Mouse (Mus musculus) spleen, postnatal 36 days (tissue): Measurements from ENCODE around the gene Prss42.

ENCODE experiments used
- DNase-seq, 2 experiments: peaks; one replicate each; pipeline ENCODE4 v3.0.0; 2022; ENCODE audit warnings: low spot score in 2 of 2, mixed read lengths in 1 of 2

Gene Prss42

DNA sequence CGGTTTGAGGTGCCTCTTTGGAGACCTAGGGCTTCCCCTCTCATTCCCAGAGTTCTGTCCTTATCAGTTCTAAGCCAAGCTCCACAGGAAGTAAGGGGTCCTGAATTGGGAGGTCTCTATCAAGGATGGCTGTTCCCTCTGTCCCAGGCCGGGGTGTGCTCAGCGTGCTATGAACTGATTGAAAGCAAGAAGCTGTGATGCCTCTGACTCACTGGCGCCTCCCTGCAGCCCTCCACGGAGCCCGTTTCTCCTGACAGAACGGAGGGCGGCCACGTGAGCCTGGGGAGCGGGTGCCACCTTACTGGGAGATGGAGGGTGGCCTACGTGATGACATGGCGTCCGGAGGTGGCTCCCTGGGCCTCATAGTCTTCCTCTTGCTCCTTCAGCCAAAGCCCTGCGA lies at the start of gene Prss42:
Gene Prss42, plus strand, starts transcription at position 301 of the 400 bp plus-strand sequence.
- DNase-seq: no peak

DNA sequence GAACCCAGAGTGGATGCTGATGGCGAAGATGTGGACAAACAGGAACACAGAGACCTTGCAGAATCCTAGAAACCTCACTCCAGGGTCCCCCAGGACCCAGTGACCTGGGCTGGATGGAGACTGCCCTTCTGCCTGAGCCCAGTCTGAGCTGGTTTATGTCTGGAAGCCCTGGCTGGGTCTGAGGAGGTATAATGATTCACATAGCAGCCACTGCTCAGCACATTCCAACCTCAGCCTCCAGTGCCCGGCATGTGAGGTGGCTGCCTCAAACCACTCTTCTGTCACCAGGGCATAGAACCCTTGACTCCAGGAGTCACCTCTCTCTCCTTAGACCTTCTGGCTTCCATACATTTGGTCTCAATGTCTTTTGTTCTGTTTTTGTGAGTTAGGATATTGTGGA lies 49.5 kb upstream of the Prss42 start:
- DNase-seq: no peak

DNA sequence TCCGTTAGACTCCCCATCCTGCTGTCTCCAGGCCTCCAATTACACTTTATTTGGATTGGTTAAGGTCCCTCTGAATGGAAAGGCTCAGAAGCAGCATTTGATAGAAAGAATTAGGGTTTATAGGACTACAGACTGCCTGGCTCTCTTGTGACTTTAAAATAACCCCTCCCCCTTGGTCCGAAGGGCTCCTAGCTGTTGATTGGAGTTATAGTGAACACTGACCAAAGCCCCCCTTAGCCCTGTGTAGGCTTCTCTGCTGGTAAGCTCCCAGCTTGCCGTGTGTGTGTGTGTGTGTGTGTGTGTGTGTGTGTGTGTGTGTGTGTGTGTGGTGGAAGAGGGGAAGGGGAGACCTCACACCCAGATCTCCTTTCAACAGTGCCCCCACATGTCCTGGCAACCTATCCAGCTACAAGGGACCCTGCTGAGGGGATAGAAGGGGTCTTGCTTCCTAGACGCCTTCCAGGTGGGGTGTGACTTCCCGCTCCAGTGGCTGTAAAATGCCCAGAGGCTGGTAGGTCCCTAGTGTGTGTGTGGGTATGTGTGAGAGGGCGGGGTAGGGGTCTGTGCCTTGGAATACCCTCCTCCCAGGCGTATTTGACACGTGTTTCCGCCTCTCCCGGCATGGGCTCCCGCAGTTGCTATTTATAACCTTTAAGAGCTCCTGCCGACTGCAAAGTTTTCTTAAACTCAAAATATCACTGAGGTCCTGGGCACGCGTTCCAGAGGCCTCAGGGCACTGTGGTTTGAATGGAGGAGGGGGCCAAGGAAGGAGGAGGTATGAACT lies 47.4 kb upstream of the Prss42 start:
- DNase-seq: no peak

DNA sequence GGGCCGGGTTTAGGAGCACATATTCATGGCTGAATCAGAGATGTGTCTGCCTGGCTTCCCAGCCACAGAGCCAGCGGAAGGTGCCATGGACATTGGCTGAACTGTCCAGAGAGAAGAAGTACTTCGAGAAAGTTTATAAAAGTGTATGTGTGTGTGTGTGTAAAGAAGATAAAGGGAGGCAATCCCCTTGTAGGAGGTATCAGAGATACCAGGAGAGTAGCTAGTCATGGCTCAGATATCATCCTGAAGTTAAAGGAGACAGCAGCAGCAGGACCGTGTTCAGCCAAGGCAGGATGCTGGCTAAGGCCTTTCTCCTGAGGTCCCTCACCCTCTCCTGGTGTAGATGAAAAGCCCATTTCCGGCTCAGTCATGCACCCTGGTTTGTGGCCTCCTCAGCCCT lies 46.6 kb upstream of the Prss42 start:
- no peak for DNase-seq

DNA sequence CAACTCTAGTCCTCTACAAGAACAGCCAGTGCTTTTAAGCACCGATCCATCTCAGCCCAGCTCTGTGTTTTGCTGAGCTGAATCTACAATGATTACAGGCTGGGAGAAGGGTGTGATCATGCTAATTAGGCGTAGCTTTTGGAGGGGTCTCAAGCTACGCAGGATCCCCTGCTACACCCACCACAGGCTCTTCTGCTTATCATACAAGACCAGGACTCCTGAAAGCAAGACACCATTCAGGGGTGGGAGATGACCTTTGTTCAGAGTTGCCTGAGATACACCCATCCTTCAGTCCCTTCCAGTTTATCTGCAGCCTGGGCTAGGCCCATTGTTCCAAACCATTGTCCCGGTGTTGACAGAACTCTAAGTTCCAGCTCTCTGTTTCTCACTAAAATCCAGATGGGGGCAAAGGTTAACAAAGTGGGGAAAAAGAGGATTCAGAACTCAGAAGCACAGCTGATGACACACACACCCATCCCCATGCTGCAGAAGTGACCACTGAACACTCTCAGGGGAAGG lies 45.0 kb upstream of the Prss42 start:
- DNase-seq: no peak

DNA sequence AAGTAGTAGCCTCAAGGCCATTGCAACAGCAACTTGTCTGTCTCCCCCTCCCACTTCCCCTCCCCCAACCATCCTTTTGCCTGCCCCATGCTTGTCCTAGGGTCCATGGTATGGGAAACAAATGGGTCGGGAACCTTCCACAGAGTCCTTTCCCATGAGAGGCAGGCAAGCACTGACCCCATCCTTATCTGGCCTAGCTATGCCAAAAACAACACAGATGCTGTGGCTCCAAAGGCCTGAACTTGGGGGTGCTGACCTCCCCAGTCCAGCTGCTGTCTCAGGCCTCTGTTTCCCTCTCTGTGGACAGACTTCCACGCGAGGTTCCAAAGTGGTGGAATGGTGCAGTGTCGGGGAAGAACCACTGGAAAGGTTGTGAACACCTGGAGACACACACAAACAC lies 44.2 kb upstream of the Prss42 start:
- DNase-seq: no peak

DNA sequence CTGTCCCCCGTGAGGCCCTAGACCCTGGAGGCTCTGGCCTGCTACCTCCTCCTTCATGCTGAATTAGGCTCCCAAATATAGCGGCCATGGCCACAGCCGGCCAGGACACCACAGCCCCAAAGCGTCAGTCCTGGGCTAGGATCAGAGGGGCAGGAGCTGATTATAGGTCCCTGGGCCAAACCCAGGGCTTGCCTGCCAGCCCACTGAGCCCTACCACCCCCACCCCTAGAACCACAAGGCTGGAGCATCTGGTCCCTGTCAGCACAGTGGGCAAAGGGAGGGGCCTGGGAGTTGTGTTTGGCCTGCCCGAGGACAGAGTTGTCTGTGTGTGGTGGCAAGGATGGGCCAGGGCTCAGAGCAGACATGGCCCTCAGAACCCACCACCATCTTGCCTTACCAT lies 40.1 kb upstream of the Prss42 start:
- DNase-seq: no peak

DNA sequence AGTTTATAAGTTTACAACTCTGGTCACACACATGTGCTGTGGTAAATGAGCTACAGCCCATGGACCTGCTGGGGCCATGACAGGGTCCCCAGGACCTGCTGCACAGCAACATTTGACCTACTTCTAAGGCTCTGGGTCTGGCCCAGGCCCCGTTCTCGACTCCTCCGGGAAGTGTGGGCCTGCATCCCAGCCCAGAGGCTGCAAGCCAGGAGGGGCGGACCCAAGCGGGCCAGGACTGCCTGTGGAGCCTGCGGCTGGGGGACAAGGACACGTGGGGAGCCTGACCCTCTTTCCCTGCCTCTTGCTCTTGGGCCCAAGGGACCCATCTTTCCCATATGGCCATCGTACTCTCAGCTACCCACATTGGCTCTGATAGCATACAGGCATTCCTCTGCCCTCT lies 39.4 kb upstream of the Prss42 start:
- DNase-seq: peak in 1 of 2 experiments; percentile 6

DNA sequence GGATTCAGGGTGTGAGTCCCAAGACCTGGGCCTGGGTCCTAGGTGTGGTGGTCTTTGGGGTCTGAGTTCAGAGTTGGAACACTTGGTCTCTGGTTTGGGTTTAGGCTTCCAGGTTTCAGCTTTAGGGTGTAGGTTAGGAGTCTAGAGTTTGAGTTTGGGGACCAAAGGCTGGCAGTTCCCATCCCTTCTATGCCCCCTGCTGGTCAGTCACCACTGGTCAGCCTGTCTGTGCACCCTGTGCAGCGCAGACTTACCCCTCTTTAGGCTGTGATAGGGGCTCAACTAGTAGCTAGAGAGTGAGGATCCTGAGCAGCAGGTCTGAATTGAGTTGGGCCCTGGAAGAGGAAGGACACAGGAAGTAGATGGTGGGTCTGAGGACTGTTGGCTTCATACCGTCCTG lies 38.7 kb upstream of the Prss42 start:
- DNase-seq: peak; percentile 17 to 29

DNA sequence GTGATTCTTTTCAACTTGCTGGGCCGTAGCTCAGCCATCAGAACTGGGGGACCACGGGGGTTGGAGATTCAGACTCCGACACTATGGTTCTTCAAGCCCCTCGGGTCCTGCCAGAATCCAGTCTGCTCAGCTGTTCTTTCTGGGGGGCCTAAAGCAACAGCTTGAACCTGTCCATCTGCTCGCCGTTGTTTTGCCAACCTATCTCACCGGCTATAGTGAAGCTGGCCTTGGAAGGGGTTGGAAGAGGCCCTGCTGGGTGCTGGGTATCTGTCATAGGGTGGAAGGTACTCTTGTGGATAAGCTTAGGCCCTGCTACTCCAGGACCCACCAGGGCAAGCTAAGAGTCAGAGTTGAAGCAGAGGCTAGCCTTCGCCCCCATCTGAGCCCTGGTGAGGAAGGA lies 37.1 kb upstream of the Prss42 start:
- no peak for DNase-seq

DNA sequence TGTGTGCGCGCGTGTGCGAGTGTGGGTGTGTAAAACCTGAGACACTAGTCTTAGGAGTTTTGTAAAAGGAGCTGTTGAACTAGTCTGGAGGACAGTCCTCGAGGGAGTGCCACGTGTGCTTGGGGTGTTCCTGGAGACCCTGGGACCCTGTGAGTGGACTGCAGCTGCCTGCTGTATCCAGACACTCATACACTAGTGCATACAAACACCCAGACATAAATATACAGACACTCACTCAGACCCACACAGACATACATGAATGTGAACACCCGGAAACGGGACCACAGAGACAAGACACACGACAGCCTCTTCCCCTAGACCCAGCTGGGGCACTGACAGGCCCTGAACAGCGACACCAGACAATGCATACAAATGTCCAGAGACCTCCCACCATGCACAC lies 35.2 kb upstream of the Prss42 start:
- DNase-seq: no peak

DNA sequence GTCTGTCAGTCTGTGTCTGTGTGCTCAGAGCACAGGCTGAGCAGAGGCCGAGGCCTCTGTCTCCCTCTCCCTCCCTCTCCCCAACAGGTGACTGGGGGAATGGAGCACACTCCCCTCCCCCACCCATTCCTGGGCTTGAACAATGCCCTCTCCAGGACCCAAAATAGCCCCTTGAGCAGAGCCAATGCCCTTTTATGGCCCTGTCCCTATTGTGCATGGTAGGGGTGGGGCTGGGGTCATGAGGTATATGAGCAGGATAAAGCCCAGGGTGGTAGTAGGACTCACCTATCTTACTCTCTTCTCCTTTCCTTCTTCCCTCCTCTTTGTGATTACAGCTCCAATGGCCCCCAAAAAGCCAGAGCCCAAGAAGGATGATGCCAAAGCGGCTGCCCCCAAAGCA lies 34.6 kb upstream of the Prss42 start:
- no peak for DNase-seq

DNA sequence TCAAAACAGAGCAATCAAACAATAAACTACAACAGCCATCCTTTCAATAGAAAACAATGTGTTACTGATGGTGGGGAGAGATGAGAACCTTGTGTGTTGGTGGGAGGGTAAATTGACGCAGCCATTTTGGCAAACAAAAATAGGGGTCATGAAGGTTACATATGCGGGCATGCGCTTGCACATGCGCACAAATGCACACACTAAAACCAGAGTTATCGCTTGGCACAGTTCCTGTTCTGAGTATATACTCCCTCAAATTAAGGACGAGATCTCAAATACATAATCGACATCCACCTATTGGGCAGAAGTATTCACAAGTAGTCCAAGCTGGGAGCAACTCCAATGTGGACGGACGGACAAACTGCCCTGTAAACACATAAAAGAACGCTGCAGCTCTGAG lies 25.6 kb upstream of the Prss42 start:
- no peak for DNase-seq

DNA sequence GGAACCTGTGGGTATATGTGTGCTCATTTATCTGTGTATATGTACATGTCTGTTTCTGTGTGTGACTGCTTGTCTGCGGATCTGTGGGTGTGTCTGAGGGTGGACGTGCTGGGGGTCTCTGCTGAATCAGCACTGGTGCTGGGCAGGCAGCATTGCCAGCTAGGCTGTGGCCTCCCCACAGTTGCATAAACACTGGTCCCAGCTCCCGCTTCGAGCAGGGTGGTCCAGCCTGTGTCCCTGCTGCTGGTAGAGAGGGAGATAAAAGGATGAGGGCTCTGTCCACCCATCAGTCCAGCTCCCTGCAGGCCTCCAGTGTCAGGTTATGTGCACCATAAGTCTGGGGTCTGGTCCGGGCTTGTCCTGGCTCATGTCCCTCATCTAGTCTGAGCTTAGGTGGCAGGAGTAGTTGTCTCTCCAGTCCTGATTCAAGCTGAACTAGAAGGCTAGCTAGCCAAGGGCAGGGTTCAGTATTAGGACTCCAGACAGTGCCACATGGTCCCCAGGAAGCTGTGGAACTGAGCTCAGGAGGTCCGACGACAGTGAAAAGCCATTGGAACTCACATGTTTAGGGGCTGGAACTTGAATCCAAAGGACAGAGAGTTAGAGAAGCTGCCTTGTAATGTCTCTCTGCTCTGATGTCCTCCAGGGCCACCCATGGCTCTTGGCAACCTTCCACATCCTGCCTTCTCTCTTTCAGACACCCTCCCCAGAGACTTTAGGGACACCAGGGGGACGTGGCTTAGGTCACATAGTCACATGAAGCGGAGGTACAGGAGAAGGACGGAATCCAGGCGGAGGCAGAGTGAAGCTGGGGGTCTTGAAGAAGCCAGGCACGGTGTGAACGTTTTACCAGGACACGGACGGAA lies 23.3 kb upstream of the Prss42 start:
- no peak for DNase-seq

DNA sequence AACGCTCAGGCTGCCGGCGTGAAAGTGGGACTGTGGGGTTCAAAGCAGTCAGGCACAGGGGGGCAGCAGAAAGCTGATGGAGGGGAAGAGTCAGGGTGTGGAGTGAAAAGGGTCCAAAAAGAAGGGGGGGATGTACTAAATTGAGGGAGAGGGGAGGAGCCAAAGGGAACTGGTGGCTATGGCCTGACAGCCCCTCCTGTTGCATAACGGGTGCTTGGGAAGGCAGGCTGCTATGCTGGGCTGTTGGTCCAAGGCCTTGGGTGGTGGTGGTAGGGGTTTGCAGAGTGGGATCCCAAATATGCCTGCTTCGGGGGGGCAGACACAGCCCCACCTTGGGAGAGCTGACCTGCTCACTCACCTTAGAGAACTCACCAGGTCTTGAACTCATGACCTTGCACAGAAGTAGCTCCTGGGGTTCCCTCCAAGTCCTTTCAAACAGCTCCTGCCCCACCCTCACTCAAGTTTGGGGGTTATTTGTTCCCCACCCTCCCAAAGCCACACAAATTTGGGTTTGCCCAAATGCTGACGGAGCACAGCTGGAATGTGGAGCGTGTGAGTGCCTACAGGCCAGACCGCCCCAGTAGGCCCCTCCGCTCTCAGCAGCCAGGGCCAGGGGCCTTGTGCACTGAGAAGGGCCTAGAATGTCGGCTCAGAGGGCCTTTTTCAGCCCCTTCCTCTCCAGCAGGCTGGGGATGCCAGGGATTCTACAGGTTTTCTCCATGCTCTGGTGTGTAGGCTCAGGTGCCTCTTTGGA lies 22.5 kb upstream of the Prss42 start:
- DNase-seq: no peak

DNA sequence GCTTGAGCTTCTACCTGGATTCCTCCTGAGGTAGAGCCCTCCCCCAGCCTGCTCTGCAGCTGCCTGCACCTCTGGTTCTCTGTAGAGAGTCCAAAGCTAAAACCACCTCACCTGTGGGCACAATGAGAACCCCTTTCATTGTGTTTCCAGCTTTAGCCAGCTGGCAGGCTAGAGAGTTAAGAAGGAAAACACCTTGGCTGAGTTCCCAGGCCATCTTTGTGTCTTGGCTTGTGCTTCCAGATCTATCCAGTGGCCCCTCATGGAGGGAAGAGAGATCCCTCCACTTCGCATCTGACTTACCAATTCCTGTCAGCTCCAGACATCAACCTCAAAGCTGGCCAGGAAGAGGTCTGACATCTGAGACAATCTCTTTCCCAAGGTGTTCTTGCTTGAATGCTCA lies 19.9 kb upstream of the Prss42 start:
- no peak for DNase-seq

DNA sequence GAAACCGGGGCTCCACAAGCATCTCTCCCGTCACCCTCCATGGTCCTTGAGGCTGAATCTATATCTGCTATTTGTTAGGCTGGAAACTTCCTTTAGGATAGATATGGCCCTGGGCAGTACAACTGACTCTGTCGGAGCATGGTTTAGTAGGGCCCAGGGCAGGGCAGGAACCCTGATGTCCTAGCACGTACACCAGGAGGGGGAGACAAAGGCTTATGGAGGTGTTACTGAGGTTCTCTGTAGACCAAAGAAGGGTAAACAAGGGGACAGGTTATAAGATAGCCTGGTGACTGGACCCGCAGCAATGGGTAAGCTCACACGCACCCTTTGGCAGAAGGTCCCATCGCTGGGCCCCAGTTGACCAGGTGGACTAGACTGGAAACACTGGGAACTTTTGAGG lies 19.4 kb upstream of the Prss42 start:
- DNase-seq: no peak

DNA sequence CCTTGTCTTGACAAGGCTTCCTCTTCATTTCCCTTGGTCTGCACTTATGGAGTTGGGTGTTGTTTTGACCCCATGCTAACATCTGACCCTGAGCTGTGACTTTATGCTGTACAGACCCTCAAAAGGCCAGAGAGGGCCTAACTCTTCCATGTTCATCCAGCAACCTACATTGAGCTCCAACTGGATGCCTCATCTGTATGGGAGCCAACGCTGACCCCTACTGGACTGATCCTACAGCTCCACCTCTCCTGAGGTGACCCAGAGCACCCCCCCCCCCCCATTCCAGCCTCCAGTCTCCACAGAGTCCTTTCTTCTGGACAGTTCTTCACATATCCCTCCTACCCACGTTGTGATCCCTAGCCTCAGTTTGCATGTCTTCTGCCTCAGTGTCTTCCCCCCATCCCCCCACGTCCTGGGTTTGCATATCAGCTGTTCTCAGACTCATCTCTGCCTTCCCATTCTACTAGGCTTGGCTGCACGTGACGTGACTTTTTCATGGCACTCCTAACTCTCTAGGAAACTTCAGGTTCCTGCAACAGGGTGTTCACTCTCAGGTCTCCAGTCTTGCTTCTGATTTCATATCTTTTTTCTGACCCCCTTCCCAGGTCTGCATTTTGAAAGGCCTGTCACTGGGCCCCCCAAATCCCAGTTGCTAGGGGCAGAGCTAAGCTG lies 18.6 kb upstream of the Prss42 start:
- DNase-seq: no peak

DNA sequence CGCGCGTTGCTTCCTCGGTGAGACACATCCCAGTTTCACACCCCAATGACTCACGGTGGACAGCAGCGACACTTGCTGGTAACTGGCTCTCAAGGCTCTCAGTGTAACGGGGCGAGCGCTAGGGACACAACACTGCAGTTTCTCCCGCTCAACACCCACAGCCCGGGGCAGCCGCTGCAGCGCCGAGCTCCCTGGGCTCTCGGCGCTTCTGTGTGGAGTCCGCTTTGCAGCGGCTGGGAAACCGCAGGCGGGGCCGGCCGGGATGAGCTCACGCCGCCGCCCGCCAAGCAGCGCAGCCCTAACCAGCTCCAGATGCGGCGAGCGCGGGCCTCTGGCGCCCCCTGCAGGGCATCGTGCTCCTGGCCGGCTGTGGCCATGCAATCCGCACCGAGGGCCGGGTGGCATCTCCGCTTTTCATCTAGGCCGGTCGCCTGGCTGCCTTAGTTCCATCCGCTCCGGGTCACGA lies 16.7 kb upstream of the Prss42 start:
- peak; percentile 80 to 81 for DNase-seq

DNA sequence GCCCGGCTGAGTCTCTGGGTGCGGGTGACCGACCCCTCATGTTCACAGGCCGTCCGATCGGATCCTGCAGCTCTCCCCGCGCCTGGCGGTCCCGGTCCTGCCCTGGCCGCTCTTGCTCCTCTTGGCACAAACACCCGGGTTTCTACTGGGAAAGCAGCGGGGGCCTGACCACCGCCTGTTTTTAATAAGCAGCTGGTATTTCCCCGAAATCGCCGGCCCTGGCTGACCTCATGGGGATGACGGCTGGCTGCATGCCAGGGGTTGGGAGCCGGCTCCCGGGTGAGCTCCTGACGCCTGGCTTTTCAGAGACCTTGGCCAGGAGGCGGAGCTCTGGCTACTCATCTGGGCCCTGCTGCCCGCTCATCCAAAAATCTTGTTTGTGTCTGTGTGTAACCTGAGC lies 16.2 kb upstream of the Prss42 start:
- peak; percentile 29 to 43 for DNase-seq

DNA sequence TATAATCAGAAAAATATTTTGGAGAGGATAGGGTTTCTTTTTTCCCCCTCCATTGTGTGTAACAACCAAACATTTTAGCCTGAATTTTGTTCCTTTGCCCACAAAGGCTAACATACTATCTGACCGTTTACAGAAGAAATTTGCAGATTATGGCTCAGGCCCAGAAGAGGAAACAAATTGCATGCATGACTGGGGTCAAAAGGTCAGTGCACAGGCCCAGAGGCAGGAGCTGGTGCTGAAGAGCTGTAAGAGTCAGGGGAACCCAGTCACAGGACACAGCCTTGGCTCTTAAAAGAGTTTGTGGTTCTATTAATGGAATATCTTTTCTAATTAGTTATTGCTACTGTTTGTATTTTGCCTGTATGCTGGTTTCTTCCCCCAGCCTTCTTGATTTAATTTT lies 14.4 kb upstream of the Prss42 start:
- DNase-seq: no peak
